Mouse (Mus musculus): ENCODE measurements at regions not wholly inside any gene's neighbourhood (a gene's known extent, or its start where the extent isn't known, plus 50 kb on each side); places are given as distances from the start of the nearest gene placed in this dataset.

- TF ChIP-seq MAFK (IDR thresholded peaks at IDR 0.05; ENCODE audit: insufficient read depth, low read depth, low read length) (no peak), ZC3H11A (IDR thresholded peaks at IDR 0.05; ENCODE audit: borderline replicate concordance, low read depth, low read length) (no peak)
Measured at GRCm38 (mm10) chr17:79417953-79418352, 63.1 kb upstream of the Cdc42ep3 start.

Measured in ES-E14 (cell line).